Mouse (Mus musculus) cerebellum, postnatal 14 days (tissue): ENCODE measurements at regions not wholly inside any gene's neighbourhood (a gene's known extent, or its start where the extent isn't known, plus 50 kb on each side); places are given as distances from the start of the nearest gene placed in this dataset.
A peak's percentile ranks its signal among the peaks of the same experiment; 100 is the strongest.
"Not testable (repeated sequence)": the region's sequence is repeated elsewhere in the genome, so short reads cannot be mapped to it uniquely, and the experiment has no call there.

Experiments used
- DNase-seq, 2 experiments: peaks; one replicate each; pipeline ENCODE4 v3.0.0; 2021; ENCODE audit warnings: mixed read lengths in 2 of 2

DNA sequence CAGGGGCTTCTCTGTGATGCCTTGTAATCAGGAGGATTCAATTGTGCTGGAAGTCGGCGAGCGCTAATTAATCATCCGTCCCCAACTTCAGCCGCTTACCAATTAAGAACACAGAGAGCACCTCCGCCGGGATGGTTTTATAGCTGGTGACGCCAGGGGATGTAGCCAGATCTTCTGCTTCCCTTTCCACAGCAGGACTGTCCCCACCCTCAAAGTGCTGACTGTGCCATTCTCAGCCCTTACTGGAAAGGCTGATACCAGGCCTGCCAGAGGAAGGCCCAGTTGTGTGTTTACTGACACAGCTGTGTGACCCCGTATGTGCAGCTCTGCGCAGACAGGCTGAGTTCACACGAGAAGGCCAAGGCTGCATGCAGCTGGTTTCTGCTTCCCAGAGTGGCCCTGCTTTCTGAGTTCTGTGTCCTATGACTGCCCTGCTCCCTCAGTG lies 59.9 kb upstream of the Bend4 start:
- DNase-seq = no peak

DNA sequence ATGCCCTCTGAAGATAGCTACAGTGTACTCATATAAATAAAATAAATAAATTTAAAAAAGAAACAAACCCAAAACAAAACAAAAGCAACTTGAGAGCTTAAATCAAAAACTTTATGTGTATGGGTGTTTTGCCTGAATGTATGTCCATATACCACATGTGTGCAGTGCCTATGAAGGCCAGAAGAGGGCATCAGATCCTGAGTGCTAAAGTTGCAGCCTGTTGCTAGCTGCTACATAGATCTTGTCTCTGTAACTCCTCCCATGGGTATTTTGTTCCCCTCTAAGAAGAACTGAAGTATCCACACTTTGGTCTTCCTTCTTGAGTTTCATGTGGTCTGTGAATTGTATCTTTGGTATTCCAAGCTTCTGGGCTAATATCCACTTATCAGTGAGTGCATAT lies 62.6 kb upstream of the Bend4 start:
- not testable (repeated sequence) for DNase-seq

DNA sequence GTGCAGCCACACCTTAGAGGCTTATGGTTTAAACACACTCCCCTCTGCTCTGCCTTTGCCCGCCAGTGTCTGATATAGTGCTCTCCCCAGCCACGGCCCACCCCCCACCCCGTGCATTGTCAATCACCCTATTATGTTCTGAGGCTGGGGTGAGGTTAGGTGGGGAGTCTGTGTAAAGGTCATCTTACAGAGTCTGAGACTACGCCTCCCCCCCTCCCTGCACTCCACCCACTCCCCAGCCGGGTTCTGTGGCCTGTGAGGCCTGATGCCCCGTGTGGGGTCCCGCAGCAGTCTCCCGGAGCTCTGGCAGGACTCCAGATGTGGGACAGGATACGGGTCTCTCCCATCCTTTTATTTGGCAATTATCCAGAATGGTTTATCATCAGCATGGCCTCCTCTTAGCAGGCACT lies 64.8 kb upstream of the Bend4 start:
- no peak for DNase-seq

DNA sequence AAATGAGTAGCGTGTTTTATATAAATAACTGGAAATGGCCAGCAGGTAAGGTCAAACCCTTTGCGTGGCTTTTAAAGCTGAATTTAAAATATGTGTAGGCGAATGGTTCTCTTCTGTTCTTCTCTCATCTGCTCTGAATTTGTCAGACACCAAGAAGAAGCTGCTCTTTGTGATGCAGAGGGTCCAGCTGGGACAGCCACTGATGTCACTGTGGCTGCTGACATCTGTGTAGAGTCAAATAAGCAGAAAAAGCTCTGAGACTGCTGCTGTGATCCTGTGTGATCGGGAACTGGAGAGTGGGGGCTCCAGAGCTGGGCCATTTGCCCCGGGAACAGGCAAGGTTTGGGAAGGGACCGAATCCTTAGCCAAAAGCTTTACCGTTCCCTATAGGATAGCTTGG lies 68.6 kb upstream of the Bend4 start:
- DNase-seq = no peak

DNA sequence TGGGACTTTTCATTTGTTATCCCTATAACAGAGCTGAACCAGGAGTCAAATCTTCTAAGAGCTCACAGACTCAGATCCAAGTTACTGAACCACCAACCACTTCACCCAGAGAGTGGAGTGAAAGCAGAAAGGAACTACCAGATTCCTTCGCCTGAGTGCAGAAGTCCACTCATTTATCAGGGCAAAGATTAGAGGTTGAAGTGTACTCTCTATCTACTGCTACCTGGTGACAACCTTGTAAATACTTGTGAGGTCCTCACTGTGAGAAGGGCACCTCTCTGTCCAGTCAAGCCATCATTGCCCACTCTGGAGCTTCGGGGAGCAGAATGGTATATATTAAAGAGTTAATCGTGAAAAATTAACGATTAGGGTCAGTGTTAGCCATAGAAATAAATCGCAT lies 87.4 kb upstream of the Shisa3 start:
- DNase-seq = no peak

DNA sequence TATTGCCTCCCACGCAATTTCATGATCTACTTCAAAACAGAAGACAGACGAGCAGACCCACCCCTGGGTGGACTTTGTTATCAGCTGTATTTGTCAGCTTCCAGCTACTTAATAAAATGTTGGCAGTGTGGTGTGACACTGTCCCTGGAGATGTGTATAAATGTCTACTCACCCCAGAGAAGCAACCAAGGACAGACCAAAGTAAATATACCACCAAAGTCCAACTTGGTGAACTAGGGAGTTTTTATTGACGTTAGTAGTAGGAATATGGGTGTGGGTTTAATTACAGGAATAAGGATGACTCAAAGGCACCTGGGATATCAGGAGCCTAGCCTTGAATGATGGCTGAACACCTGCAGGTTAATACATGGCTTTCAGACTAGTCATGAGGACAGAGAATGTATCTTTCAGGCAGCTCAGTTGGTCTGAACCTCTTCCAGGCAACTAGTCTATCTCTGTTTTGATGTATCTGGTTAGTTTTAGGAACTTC lies 86.2 kb upstream of the Shisa3 start:
- DNase-seq = no peak

DNA sequence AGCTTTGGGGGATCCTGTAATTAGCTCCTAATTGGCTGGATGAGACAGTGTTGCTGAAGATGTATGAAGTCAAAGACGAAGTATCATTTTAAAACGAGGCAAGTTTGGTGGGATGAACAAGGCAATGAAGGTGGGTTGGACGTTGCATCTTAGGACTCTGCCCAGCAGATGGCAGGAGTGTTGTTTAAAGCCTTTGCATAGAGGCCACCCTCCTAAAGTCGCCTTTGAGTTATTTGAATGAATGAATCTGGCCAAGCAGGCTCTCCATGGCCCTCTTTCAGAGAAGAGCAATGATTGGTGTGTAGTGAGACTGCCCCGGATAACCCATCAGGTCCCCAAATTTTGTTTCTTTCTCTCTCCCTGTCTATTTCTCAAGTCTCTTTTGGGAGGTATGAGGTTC lies 77.5 kb upstream of the Shisa3 start:
- peak; percentile 14 to 32 for DNase-seq

DNA sequence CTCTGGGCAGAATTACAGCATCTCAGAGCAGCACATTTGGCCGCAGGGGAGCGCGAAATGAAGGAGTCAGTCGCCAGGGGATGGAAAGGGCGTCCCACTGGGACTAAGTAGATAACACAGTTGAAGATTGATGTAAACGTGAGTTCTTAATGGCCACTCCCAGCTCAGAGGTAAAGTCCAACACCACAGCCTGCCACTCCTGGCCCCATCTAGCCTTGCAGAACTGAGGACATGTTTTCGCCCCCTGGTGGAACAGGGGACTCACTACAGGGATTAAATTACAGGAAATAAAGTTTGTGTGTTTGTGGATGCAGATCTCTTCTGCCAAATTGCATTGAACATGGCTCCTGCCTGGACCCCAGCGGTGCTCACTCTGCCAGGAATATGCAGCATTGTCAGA lies 76.7 kb upstream of the Shisa3 start:
- DNase-seq = peak; percentile 22 to 39

DNA sequence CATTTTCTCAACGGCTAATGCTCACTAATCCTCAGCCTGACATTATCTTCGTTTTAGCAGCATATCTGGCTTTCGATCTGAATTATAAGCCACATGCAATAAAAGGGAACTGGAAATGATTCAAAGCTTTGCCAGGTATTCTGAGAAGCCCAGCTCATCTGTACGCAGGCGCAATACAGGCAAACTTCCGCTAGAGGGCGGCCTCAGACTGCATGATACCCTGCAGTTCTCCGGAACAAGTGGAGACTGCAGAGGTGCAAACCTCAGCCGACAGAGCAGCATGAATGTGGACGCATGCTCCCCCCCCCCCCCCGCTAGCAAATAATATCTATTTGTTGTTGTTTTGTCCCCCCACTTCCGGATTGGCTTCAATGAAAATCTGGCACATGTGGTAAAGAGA lies 75.3 kb upstream of the Shisa3 start:
- DNase-seq = peak; percentile 89 to 93

DNA sequence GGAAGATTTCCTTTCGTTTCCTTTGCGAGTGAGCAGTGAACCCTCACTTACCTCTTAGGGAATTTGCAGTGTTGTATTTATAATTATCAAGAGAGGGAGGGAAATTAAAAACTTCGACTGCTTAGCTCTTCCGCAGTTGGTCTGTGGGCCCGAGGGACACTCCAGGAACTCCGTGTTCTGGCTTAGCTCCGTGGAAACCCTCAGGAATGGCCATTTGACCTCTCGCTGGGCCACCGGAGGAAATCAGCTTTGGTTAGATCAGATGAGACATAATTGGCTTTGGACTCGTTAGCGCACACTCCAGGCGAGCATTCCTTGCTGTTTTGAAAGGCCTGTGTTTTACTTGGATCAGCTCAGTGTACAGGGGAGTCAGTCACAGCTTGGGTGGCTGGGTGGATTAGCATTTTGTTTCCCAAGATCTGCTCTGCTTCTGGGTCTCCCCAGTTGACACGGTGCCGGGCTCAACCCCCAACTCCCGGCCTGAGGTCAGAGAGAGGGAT lies 74.9 kb upstream of the Shisa3 start:
- DNase-seq = peak; percentile 14 to 19

DNA sequence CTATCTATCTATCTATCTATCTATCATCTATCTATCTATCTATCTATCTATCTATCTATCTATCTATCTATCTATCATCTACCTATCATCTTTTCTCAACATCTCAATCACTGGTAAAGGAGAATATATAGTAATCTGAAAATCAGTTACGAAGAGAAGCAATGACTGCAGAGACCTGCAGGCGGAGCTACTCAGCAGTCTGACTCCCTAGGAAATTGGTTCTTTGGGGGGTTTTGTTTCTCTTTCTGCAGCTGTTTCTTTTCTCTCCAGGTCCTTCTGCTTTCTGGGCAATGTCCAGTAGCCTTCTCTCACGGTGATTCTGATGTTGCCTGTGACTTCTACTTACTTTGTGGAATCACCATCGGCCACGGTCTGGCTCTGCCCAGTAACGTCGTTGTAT lies 73.6 kb upstream of the Shisa3 start:
- peak in 1 of 2 experiments; percentile 4 for DNase-seq

DNA sequence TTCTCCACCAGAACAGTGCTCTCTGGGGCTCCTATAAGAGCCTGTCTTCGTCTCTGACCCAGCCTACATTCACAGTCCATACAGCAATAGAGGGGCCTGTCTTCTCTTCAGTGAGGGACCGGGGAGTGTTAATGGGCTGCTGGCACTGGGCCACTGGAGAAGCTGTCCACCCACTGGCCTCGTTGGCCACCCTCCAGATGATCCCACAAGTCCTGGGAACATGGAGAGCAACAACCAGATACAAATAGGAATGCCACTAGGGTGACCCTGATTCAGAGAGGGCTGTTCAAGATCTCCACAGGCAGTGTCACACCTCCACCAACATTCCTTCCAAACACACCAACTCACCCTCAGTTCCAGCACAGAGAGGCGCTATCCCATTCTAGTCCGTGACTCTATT lies 69.7 kb upstream of the Shisa3 start:
- peak; percentile 14 to 35 for DNase-seq

DNA sequence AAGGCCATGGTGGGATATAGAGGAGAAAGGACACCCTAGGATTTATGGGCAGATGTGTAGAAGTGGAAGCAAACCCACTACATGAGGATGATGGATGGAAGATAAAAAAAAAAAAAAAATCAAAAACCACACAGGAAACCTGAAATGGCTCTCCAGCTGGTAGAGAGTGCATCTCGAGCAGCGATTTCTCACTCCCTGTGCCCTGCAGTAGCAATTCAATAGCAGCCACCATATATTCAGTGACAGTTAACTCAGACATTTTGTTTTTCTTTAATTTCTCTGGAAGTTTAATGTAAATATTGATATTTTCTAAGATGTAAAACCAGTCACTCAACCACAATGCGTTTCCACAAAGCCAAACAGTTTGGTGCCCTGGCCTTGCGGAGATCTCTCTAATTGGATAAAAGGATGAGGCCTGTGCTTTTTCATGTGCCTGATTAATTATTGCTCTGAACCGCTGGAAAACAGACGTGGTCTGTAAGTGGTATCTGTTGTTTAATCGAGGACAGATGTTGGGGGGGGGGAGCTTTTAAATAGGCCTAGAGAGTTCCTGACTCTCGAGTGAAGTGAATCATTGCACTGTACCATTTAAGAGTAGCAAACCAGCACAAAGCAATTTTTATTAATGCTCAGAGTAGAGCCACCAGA lies 68.0 kb upstream of the Shisa3 start:
- DNase-seq = no peak

DNA sequence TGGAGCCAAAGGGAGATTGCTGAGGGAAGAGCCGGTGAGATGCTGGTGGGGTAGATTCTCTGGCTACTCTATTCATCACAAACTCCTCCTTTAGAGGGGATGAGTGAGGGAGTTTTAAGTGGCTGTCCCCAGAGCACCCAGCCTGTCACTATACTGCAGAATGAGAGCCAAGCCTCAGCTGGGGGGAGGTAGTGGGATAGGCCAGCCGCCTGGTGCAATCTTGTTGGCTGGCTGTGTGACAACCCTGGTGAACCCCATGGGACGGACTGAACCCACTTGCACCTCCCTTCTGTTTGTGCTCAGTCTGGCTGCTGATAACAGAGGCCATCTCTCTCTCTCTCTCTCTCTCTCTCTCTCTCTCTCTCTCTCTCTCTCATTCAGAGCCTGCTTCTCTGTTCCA lies 65.8 kb upstream of the Shisa3 start:
- DNase-seq = peak; percentile 4 to 27

DNA sequence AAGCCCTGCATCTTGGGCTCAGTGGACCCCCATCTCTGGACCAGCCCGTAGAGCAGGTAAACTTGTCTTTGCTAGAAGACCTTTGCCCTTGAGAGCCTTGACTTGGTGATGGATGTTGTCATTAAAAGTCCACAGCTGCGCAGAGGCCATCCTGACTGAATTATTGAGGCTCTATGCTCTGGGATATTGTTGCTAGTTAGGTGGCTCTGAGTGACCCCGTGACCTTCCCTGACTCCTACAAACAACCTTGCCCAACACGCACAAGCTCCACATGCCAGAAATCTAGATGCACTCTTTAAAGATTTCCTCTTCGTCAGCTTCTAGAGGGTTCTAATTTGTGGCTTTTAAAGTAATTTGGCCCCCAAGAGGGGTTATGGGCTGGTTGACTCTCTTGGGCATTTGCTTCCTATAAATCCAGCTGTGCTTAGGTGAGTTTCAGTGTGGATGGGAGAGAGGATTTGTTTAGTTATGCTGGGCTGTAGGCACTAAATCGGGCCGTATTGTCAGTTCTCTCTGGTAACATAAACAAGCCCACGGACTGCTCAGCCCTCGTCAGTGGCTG lies 63.6 kb upstream of the Shisa3 start:
- DNase-seq = no peak

DNA sequence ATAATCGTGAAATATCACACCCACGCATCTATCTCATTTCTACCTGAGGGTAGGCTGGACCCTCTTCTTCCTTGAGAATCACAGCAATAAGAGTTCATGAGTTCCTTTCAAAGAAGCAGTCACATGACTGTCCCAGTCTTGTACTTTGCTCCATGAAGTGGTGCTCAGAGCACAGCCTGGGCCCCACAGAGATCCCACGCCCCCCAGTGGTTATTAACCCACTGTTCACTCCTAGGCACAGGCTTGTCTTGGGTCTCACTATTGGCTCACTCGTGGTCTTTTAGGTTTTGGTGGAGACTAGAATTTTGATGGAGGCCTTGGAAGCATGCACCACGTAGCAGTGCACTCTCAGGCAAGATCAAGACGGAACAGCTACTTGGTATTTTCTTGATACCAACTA lies 57.4 kb upstream of the Shisa3 start:
- DNase-seq = no peak

DNA sequence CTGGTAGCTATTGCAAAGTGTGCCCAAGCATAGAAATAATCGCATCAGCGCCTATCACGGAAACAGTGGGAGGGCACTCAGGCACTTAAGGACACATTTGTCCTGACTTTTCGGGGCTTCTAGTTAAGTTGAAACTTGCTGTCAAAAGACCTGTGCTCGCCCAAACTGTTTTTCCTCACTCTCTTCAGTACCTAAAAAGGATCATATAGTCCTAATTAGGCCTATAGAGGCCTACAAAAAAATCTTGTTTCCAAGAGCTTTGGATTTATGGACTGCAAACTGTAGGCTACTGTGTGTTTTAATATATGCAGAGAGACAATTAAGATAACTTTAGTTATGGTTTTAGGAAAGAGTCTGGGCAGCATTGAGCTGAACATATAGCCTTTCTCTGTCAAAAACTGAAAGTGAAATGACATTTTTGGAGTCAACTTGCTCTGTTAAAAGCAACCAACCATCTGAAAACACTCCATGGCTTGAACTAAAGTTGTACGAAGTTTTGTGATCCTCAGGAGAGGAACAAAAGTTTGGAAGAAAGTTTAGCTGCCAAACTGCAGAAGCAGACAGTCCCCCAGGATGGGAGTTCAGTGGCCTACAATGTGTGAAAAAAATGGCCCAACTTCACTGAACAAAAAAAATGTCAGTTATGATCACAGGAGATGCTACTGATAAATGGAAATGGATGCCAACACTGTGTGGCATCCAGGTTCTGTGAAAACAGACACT lies 55.9 kb upstream of the Shisa3 start:
- no peak for DNase-seq

DNA sequence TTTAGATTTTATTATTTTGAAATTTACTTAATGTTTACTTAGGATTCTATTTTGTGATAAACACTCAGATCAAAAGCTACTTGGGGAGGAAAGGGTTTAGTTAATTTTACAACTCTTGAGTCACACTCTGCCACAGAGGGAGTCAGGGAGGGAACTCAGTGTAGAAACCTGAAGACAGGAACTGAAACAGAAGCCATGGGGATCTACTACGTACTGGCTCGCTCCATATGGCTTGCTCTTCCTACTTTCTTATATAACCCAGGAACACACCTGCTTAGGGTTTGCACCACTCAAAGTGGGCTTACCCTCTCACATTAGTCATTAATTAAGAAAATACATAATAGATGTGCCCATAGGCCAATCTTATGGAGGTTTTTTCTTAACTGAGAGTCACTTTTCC lies 54.8 kb upstream of the Shisa3 start:
- DNase-seq = no peak
